Mouse (Mus musculus): Measurements from ENCODE around the gene Fyttd1. TPM values are rescaled to one million over a fixed set of nuclear protein-coding genes. Genes with fewer than 3 reads are reported as not detected.
"Not testable (repeated sequence)": the region's sequence is repeated elsewhere in the genome, so short reads cannot be mapped to it uniquely, and the experiment has no call there.

Gene Fyttd1
- polyA plus RNA-seq, 1 experiment from 2014 or later = 102 TPM

DNA sequence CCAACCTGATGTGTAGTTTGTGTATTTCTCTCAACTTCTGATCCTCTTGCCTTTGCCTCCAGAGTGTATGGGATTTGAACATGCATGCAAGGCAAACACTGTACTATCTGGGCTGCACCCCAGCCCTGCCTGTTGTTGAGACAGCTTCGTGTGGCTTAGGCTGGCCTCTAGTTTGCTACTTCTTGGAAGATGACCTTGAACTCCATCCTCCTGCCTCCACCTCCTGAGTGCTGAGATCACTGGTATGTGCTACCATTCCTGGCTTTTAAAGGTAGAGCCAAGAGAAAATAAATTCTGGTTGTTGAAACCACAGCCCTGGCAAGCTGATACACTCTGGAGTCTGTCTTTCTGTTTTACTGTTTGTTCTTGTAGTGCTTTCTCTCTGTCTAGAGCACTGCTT lies 57.8 kb downstream of the Fyttd1 start:
- ATAC-seq (ENCODE audit: low FRiP score, low TSS enrichment) = no peak
- Histone ChIP-seq H3K9ac (replicated peaks; ENCODE audit: low read length) (no peak overlapping the region), H3K9me3 (ENCODE audit: low read length) (no peaks in the 10 kb centered on the region), H3K36me3 (ENCODE audit: insufficient read depth, low read length) (no peaks in the 10 kb centered on the region), H3K4me1 (ENCODE audit: insufficient read depth, low read length) (0 out of 2 replicates have a peak, but pooled peaks cover 4% of the 10 kb centered on the region), H3K27me3 (ENCODE audit: insufficient read depth, low read length) (no peaks in the 10 kb centered on the region), H3K27ac (ENCODE audit: low read length) (no peak overlapping the region), H3K4me3 (ENCODE audit: low read length) (no peak overlapping the region), H3K4me2 (replicated peaks; ENCODE audit: low read depth, low read length) (no peak overlapping the region)
- 66% methylated on average over 1 of the region's 1 CpGs for WGBS

DNA sequence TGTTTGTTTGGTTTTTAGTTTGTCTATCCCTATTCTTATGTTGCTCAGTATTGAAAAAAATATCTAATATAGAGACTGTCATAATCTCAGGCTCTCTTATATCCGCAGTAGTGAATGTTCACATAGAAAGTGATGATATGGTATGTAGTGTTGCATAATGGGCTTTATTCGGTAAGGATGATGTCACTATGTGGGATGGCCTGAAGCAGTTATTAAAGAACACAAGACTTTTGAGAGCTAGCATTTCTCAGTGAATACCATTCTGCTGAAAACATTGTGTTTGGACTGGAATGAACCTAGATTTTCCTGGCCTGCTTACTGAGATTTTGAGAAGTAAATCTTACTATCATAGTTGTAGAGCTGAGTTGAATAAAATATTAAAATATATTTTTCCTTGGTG lies 60.1 kb downstream of the Fyttd1 start:
- no peaks in the 10 kb centered on the region for H3K27me3 ChIP-seq (ENCODE audit: insufficient read depth, low read length)
- H3K27ac ChIP-seq (ENCODE audit: low read length) = no peak overlapping the region
- peaks cover 6% of the 10 kb centered on the region; the same call in 1 of the 2 replicates for H3K9me3 ChIP-seq (ENCODE audit: low read length)
- no peaks in the 10 kb centered on the region for H3K4me1 ChIP-seq (ENCODE audit: insufficient read depth, low read length)
- no peak overlapping the region for H3K4me2 ChIP-seq (replicated peaks; ENCODE audit: low read depth, low read length)
- no peak for ATAC-seq (ENCODE audit: low FRiP score, low TSS enrichment)
- 90% methylated on average over 2 of the region's 2 CpGs for WGBS
- H3K9ac ChIP-seq (replicated peaks; ENCODE audit: low read length) = no peak overlapping the region
- no peaks in the 10 kb centered on the region for H3K36me3 ChIP-seq (ENCODE audit: insufficient read depth, low read length)
- H3K4me3 ChIP-seq (ENCODE audit: low read length) = no peak overlapping the region

DNA sequence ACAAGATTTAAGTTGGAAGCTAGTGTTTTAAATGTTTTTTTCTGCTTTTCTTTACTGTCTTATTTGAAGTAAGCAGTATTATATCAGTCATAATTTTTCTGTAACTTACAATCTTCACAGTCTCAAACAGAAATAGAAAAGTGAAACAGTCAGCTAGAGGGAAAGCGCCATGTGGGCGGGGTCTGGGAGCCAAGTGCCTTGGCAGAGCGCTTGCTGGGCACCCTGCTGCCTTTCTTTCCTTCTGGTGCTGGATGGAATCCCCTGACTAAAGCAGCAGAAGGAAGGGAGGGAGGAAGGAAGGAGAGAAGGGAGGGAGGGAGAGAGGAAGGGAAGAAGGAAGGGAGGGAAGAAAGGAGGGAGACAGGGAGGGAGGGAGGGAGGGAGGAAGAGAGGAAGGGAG lies 62.0 kb downstream of the Fyttd1 start:
- H3K4me2 ChIP-seq (replicated peaks; ENCODE audit: low read depth, low read length); H3K4me1 ChIP-seq (ENCODE audit: insufficient read depth, low read length); H3K9me3 ChIP-seq (ENCODE audit: low read length); ATAC-seq (ENCODE audit: low FRiP score, low TSS enrichment); H3K36me3 ChIP-seq (ENCODE audit: insufficient read depth, low read length); H3K27me3 ChIP-seq (ENCODE audit: insufficient read depth, low read length); H3K4me3 ChIP-seq (ENCODE audit: low read length); H3K9ac ChIP-seq (replicated peaks; ENCODE audit: low read length); H3K27ac ChIP-seq (ENCODE audit: low read length): not testable (repeated sequence)
- WGBS = 62% methylated on average over 3 of the region's 3 CpGs

DNA sequence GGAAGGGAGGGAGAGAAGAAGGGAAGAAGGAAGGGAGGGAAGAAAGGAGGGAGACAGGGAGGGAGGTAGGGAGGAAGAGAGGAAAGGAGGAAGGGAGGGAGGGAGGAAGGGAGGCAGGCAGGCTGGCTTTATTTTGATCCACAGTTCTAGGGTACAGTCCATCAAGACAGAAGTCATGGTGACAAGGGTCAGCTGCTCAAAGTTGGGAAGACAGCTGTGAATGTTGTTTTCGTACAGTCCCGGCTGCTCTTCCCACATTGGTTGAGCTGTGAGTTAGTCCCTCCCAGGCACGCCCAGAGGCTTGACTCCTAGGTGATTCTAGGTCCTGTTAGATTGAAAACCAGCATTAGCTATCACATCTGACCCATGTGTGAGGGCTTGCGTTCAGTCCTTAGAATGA lies 62.4 kb downstream of the Fyttd1 start:
- not testable (repeated sequence) for H3K9ac ChIP-seq (replicated peaks; ENCODE audit: low read length); H3K9me3 ChIP-seq (ENCODE audit: low read length); H3K4me1 ChIP-seq (ENCODE audit: insufficient read depth, low read length); ATAC-seq (ENCODE audit: low FRiP score, low TSS enrichment); H3K4me3 ChIP-seq (ENCODE audit: low read length); H3K27me3 ChIP-seq (ENCODE audit: insufficient read depth, low read length); H3K4me2 ChIP-seq (replicated peaks; ENCODE audit: low read depth, low read length); H3K36me3 ChIP-seq (ENCODE audit: insufficient read depth, low read length); H3K27ac ChIP-seq (ENCODE audit: low read length)
- WGBS = 88% methylated on average over 4 of the region's 4 CpGs

DNA sequence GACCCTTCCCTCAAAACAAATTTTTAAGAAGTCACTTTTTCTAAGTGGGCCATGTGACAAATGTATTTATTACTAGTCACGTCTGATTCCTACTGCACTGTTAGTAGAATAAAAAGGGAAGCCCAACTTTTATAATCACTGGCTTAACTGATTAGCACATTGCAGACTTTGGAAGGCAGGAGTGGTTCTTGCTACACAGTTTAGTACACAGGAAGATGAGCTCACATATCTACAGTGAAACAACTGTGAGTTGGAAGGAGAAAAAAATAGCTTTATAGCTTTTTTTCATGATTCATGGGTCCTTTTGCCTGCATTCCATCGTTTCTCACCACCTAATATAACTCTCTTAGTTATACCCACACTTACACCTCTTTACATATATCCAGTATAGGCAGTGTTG lies 63.9 kb downstream of the Fyttd1 start:
- H3K9ac ChIP-seq (replicated peaks; ENCODE audit: low read length); H3K27me3 ChIP-seq (ENCODE audit: insufficient read depth, low read length); ATAC-seq (ENCODE audit: low FRiP score, low TSS enrichment); H3K36me3 ChIP-seq (ENCODE audit: insufficient read depth, low read length); H3K9me3 ChIP-seq (ENCODE audit: low read length); H3K4me2 ChIP-seq (replicated peaks; ENCODE audit: low read depth, low read length); H3K4me3 ChIP-seq (ENCODE audit: low read length); H3K27ac ChIP-seq (ENCODE audit: low read length); H3K4me1 ChIP-seq (ENCODE audit: insufficient read depth, low read length): not testable (repeated sequence)
- 94% methylated on average over 1 of the region's 2 CpGs for WGBS

DNA sequence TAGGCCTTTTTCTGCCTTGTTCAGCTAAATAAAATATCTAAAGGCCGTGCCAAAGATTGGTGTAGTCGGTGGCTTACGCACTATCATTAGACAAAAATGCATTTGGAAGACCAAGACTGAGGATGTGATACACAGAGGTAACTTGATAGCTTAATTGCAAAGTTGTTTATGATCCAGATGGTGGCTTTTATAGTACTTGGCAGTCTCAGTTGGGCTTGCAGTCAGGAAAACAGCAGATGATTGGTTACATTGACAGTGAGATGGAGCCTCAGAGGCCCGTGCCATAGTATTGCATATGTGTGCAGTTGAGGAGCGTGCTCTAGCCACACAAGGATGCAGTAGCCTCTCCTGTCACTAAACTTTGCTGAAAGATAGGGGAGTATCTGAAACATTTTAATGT lies 65.4 kb downstream of the Fyttd1 start:
- 37% methylated on average over 5 of the region's 5 CpGs for WGBS
- no peak; the same call in 1 of the 2 replicates for ATAC-seq (ENCODE audit: low FRiP score, low TSS enrichment)

DNA sequence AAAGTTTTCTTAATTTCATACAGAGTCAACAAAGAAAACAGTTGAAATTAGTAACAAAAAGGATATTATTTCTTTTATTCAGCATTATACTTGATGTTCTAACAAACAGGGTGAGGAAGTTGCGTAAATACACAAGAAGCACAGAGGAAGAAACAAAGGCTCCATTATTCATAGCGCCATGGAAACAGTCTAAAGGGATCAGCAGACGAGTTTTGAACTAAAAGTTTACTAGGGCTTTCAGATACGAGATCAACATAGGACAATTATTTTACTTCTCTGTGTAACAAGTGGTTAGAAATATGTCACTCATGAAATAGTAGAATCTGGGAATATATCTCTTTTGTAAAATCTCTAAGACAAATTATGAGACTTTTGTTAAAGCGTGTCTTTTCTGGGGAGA lies 68.1 kb downstream of the Fyttd1 start:
- Histone ChIP-seq H3K36me3 (ENCODE audit: insufficient read depth, low read length) (no peaks in the 10 kb centered on the region), H3K4me3 (ENCODE audit: low read length) (no peak overlapping the region), H3K4me2 (replicated peaks; ENCODE audit: low read depth, low read length) (no peak overlapping the region), H3K9me3 (ENCODE audit: low read length) (peaks cover 6% of the 10 kb centered on the region; the same call in 1 of the 2 replicates), H3K4me1 (ENCODE audit: insufficient read depth, low read length) (peaks cover 7% of the 10 kb centered on the region), H3K27me3 (ENCODE audit: insufficient read depth, low read length) (no peaks in the 10 kb centered on the region), H3K27ac (ENCODE audit: low read length) (no peak overlapping the region), H3K9ac (replicated peaks; ENCODE audit: low read length) (no peak overlapping the region)
- WGBS = 80% methylated on average over 5 of the region's 5 CpGs
- ATAC-seq (ENCODE audit: low FRiP score, low TSS enrichment) = no peak

More for the DNA sequence above, 65.4 kb downstream of the Fyttd1 start:
- no peak overlapping the region for H3K4me3 ChIP-seq (ENCODE audit: low read length)
- no peak overlapping the region for H3K27ac ChIP-seq (ENCODE audit: low read length)
- H3K4me1 ChIP-seq (ENCODE audit: insufficient read depth, low read length) = peaks cover 2% of the 10 kb centered on the region; the same call in 1 of the 2 replicates
- no peak overlapping the region for H3K9ac ChIP-seq (replicated peaks; ENCODE audit: low read length)
- H3K9me3 ChIP-seq (ENCODE audit: low read length) = peaks cover 6% of the 10 kb centered on the region; the same call in 1 of the 2 replicates
- no peaks in the 10 kb centered on the region for H3K36me3 ChIP-seq (ENCODE audit: insufficient read depth, low read length)
- no peaks in the 10 kb centered on the region for H3K27me3 ChIP-seq (ENCODE audit: insufficient read depth, low read length)
- no peak overlapping the region for H3K4me2 ChIP-seq (replicated peaks; ENCODE audit: low read depth, low read length)

DNA sequence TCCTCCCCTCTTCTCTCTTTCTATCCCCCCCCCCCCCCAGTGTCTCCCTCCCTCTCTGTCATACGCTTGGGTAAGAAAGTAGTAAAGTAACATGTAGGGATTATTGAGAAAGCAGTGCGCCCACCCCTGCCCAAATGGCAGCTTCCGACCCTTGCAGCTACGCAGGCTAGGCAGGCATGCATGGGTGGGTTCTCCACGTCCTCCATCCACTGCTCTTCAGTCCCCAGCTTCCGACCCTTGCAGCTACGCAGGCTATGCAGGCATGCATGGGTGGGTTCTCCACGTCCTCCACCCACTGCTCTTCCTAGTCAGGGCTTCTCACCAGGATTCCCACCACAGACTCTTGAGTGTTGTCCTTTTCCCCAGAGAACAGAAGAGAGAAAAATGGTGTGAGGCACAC lies 70.7 kb downstream of the Fyttd1 start:
- H3K27ac ChIP-seq (ENCODE audit: low read length) = no peak overlapping the region
- peak; percentile 67; the same call in 1 of the 2 replicates for ATAC-seq (ENCODE audit: low FRiP score, low TSS enrichment)
- 53% methylated on average over 8 of the region's 8 CpGs for WGBS

DNA sequence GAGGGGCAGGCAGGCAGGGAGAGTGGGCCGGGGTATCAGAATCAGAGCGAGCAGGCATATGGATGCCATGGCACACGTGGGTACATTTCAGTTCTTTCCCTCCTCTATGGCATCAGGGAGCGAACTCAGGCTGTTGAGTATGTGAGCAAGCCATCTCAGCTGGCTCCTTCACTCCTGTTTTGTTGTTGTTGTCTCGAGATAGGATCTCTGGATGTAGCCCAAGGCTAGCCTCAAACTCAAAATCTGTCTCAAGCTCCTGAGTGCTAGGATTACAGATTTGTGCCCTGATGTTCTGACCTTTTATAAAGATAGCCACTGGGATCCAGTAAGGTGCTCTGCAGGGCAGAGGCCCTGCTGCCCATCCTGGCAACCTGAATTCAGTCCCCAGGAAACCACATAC lies 71.4 kb downstream of the Fyttd1 start:
- Histone ChIP-seq H3K4me3 (ENCODE audit: low read length) (no peak overlapping the region), H3K27ac (ENCODE audit: low read length) (no peak overlapping the region), H3K4me1 (ENCODE audit: insufficient read depth, low read length) (peaks cover 7% of the 10 kb centered on the region), H3K27me3 (ENCODE audit: insufficient read depth, low read length) (no peaks in the 10 kb centered on the region), H3K4me2 (replicated peaks; ENCODE audit: low read depth, low read length) (no peak overlapping the region), H3K9ac (replicated peaks; ENCODE audit: low read length) (no peak overlapping the region), H3K36me3 (ENCODE audit: insufficient read depth, low read length) (peaks cover 4% of the 10 kb centered on the region; the same call in 1 of the 2 replicates), H3K9me3 (ENCODE audit: low read length) (no peaks in the 10 kb centered on the region)
- WGBS = 86% methylated on average over 5 of the region's 5 CpGs
- no peak for ATAC-seq (ENCODE audit: low FRiP score, low TSS enrichment)

More for the DNA sequence above, 70.7 kb downstream of the Fyttd1 start:
- no peaks in the 10 kb centered on the region for H3K27me3 ChIP-seq (ENCODE audit: insufficient read depth, low read length)
- peaks cover 4% of the 10 kb centered on the region; the same call in 1 of the 2 replicates for H3K36me3 ChIP-seq (ENCODE audit: insufficient read depth, low read length)
- no peaks in the 10 kb centered on the region for H3K9me3 ChIP-seq (ENCODE audit: low read length)
- no peak overlapping the region for H3K4me2 ChIP-seq (replicated peaks; ENCODE audit: low read depth, low read length)
- H3K9ac ChIP-seq (replicated peaks; ENCODE audit: low read length) = no peak overlapping the region
- H3K4me3 ChIP-seq (ENCODE audit: low read length) = no peak overlapping the region
- peaks cover 7% of the 10 kb centered on the region for H3K4me1 ChIP-seq (ENCODE audit: insufficient read depth, low read length)

DNA sequence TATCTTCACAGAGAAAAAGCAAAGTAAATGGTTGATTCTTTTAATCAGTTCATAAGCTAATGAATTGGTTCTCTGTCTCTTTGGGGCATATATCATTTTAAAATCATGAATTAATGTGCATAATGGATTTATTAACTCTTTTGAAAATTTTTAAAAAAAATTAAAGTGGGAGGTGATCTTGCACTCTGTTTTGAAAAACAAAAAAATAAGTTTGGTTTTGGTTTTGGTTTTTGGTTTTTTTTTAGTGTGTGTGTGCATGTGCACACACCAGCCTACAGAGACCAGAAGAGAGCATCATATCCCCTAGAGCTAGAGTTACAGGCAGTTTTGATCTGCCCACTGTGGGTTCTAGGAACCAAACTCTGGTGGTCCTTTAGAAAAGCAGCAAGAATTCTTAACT lies 72.0 kb downstream of the Fyttd1 start:
- no peak for ATAC-seq (ENCODE audit: low FRiP score, low TSS enrichment)
- H3K9ac ChIP-seq (replicated peaks; ENCODE audit: low read length) = no peak overlapping the region
- no peaks in the 10 kb centered on the region for H3K9me3 ChIP-seq (ENCODE audit: low read length)
- H3K4me3 ChIP-seq (ENCODE audit: low read length) = no peak overlapping the region
- peaks cover 7% of the 10 kb centered on the region for H3K4me1 ChIP-seq (ENCODE audit: insufficient read depth, low read length)
- no peaks in the 10 kb centered on the region for H3K27me3 ChIP-seq (ENCODE audit: insufficient read depth, low read length)
- H3K27ac ChIP-seq (ENCODE audit: low read length) = peak overlapping the region; percentile 28; the same call in 1 of the 2 replicates
- peaks cover 4% of the 10 kb centered on the region; the same call in 1 of the 2 replicates for H3K36me3 ChIP-seq (ENCODE audit: insufficient read depth, low read length)
- H3K4me2 ChIP-seq (replicated peaks; ENCODE audit: low read depth, low read length) = no peak overlapping the region

Measured in kidney, embryonic 16.5 days (tissue).